Comparison of ENCODE assay signal across 42 mouse cellular contexts in the genomic region with DNA sequence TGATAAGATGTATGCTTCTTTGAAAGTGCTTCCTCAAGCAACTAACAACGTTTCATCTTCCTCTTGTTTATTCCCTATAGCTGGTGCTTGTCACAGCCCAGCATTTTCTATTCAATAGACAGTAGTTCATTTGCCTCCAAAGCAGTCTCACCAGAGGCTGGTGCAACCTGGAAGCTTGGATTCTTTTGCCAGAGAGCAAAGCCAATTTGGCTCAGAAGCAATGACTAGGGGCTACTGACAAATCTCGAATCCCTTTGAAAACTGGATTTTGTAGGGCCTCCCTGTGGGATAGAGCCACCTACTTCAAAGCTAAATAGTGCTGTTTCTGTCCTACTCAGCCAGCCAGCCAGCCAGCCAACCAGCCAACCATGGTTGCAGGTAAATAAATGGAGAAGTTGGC. TPM values are rescaled to one million over a fixed set of nuclear protein-coding genes. Genes with fewer than 3 reads are reported as not detected.
"Had no signal": no experiment of that assay in that cellular context is flagged by ENCODE, and none has a peak within 500 bp of the region (broad histone marks: within the 10 kb centered on the region; RNA-seq: fewer than 3 reads in every experiment).

No protein-coding gene starts in this region.

- ATAC-seq: hindbrain, embryonic 16.5 days; intestine, embryonic 16.5 days; liver, embryonic 12.5 days had no signal

- H3K27me3 ChIP-seq: heart, embryonic 13.5 days; heart, embryonic 15.5 days; hindbrain, embryonic 13.5 days; kidney, embryonic 15.5 days; limb, embryonic 13.5 days; limb, embryonic 15.5 days; liver, embryonic 12.5 days had no signal

- H3K36me3 ChIP-seq: heart, embryonic 13.5 days; heart, embryonic 15.5 days; hindbrain, embryonic 13.5 days; kidney, embryonic 15.5 days; limb, embryonic 13.5 days; limb, embryonic 15.5 days; liver, embryonic 12.5 days had no signal

- H3K4me2 ChIP-seq: heart, embryonic 11.5 days; heart, embryonic 13.5 days; heart, embryonic 15.5 days; hindbrain, embryonic 13.5 days; kidney, embryonic 15.5 days; limb, embryonic 13.5 days; limb, embryonic 15.5 days; liver, embryonic 12.5 days had no signal

- H3K4me1 ChIP-seq: heart, embryonic 13.5 days; heart, embryonic 15.5 days; hindbrain, embryonic 13.5 days; kidney, embryonic 15.5 days; limb, embryonic 13.5 days; limb, embryonic 15.5 days; liver, embryonic 12.5 days had no signal

- H3K9me3 ChIP-seq: heart, embryonic 13.5 days; heart, embryonic 15.5 days; hindbrain, embryonic 13.5 days; kidney, embryonic 15.5 days; limb, embryonic 13.5 days; limb, embryonic 15.5 days; liver, embryonic 12.5 days had no signal

- DNase-seq: gastrocnemius, postnatal 14 days; gastrocnemius, postnatal 36 days; heart, adult 2 months; heart, postnatal 14 days; heart, postnatal 36 days; kidney, adult 11 months; kidney, adult 2 months; kidney, adult 9 months; kidney, postnatal 14 days; kidney, postnatal 36 days; layer of hippocampus, adult 9-11 months; layer of hippocampus, postnatal 36 days; left cerebral cortex, postnatal 4 days had no signal

- H3K9ac ChIP-seq: heart, embryonic 13.5 days; heart, embryonic 15.5 days; hindbrain, embryonic 13.5 days; kidney, embryonic 15.5 days; limb, embryonic 13.5 days; limb, embryonic 15.5 days; liver, embryonic 12.5 days; liver, embryonic 14.5 days had no signal

- H3K27ac ChIP-seq: heart, adult 2 months; heart, embryonic 13.5 days; heart, embryonic 15.5 days; hindbrain, embryonic 13.5 days; kidney, embryonic 15.5 days; kidney, postnatal 0 days; limb, embryonic 13.5 days; limb, embryonic 15.5 days; liver, embryonic 12.5 days; liver, embryonic 14.5 days had no signal

- H3K4me3 ChIP-seq: heart, adult 2 months; heart, embryonic 13.5 days; heart, embryonic 15.5 days; hindbrain, embryonic 13.5 days; kidney, embryonic 15.5 days; limb, embryonic 13.5 days; limb, embryonic 15.5 days; liver, embryonic 12.5 days had no signal

RNA-seq across cellular contexts. Expression of a gene that starts 20.1 kb away (rescaled TPM):
- total RNA-seq: gastrocnemius, adult 18-20 months; gastrocnemius, adult 8-10 months; gastrocnemius, postnatal 14 days; gastrocnemius, postnatal 36 days; heart, adult 2 months; heart, postnatal 14 days; heart, postnatal 36 days; hematopoietic stem cell, adult 5-6 weeks; layer of hippocampus, adult 18-20 months; layer of hippocampus, adult 8-10 months; layer of hippocampus, postnatal 14 days; layer of hippocampus, postnatal 36 days; left cerebral cortex, adult 18-20 months; left cerebral cortex, adult 8-10 months; left cerebral cortex, postnatal 10 days; left cerebral cortex, postnatal 25 days; left cerebral cortex, postnatal 4 days; liver, adult 2 months had no signal
- polyA plus RNA-seq: gonadal fat pad, adult 2 months; heart, adult 2 months; heart, embryonic 11.5 days; heart, embryonic 13.5 days; heart, embryonic 15.5 days; heart, postnatal 0 days; hindbrain, embryonic 11.5 days; hindbrain, embryonic 13.5 days; hindbrain, embryonic 16.5 days; intestine, embryonic 14.5 days; intestine, embryonic 16.5 days; kidney, adult 2 months; kidney, embryonic 15.5 days; kidney, postnatal 0 days; large intestine, adult 2 months; limb, embryonic 11.5 days; limb, embryonic 13.5 days; limb, embryonic 15.5 days; liver, adult 2 months; liver, embryonic 12.5 days; liver, embryonic 14.5 days had no signal
